Mouse (Mus musculus) bone marrow, adult 2 months (tissue): Measurements from ENCODE around the gene Chst10. TPM values are rescaled to one million over a fixed set of nuclear protein-coding genes. Genes with fewer than 3 reads are reported as not detected.

Source experiments
- H3K27ac ChIP-seq: fragments of 200-500 bp; 2 replicates; pipeline ENCODE4 v1.5.1; 2012; ENCODE audit warnings: low read depth, mild to moderate bottlenecking, control low read depth, inconsistent platforms, low read length; ENCODE audit not compliant: control insufficient read depth, poor library complexity, insufficient read depth
- H3K4me1 ChIP-seq: fragments of 200-500 bp; 2 replicates; pipeline ENCODE4 v1.6.1; 2011; ENCODE audit warnings: low read length; ENCODE audit not compliant: control insufficient read depth, insufficient read depth
- H3K4me3 ChIP-seq: fragments of 200-500 bp; replicated peaks from 2 replicates; pipeline ENCODE3; 2011; ENCODE audit warnings: mild to moderate bottlenecking, low read depth, low read length, control low read depth; ENCODE audit not compliant: control insufficient read depth
- CTCF ChIP-seq: fragments of 200-500 bp; IDR thresholded peaks from 2 replicates; pipeline ENCODE4 v1.5.1; 2011; ENCODE audit warnings: low read length, control low read depth; ENCODE audit not compliant: control insufficient read depth, insufficient read depth
- POLR2A ChIP-seq: fragments of 200-500 bp; IDR thresholded peaks from 2 replicates; pipeline ENCODE4 v1.6.1; 2011; ENCODE audit warnings: low read depth, mild to moderate bottlenecking, control low read depth, low read length, borderline replicate concordance; ENCODE audit not compliant: control insufficient read depth
- WGBS: fragments of 180-500 bp; shearing (Covaris S2); methylation state at CpG from one replicate; pipeline ENCODE4 v1.1.7; 2018; 5-methylcytosine and 5-hydroxymethylcytosine counted together
- polyA plus RNA-seq: library from polyadenylated mRNA; stranded (reverse); fragments of >200 nt; gene quantifications from 2 replicates; pipeline ENCODE4 v1.2.4, GENCODE M21; 2011; ENCODE audit warnings: low replicate concordance; ENCODE audit not compliant: missing spikeins, insufficient read depth, insufficient read length

Chst10 gene
- polyA plus RNA-seq, 1 experiment: 7.1 TPM

DNA sequence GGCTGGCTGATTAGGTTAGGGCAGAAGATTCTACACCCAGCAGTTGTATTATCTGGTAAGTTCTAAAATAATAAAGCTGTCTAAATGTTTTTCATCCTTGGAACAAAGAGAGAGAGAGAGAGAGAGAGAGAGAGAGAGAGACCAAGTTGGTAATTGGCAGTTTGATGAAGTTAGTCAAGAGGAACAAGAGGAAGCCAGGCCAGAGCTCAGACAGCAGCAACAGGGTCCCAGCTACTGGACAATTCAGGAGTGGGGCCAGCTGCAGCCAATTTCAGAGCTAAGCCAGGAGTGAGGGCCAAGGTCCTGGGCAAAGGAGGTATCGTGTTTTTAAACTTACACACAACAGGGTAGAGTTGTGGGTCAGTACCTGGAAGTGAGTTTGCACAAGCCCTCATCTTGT lies 55.1 kb downstream of the Chst10 start:
- no peaks in the 10 kb centered on the region; the same call in 1 of the 2 replicates for H3K4me1 ChIP-seq
- H3K4me3 ChIP-seq: no peak overlapping the region
- no peak overlapping the region for H3K27ac ChIP-seq
- no peak for TF ChIP-seq CTCF
- TF ChIP-seq POLR2A: no peak
- WGBS: 84% methylated on average over 1 of the region's 1 CpGs

DNA sequence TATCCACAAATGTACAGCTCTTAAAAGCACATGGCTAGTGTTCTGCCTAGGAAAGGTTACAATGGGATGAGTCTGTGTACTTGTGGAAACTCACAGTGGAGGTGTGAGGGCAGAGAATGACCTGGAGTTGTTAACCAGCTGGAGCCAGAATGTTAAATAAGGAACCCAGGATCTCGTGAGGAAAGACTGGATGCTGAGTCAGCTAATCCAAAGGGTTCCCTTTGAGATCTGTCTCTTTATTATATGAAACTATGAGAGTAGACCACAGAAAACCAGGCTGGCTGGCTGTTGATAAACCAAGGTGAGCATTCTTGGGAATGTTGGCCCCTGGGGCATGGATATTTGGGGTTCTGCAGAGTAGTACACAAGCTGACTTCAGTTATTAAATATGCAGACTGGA lies 58.0 kb downstream of the Chst10 start:
- Histone ChIP-seq H3K4me1 (no peaks in the 10 kb centered on the region), H3K27ac (no peak overlapping the region), H3K4me3 (no peak overlapping the region)
- no peak for TF ChIP-seq CTCF
- TF ChIP-seq POLR2A: no peak
- WGBS: 31% methylated on average over 1 of the region's 1 CpGs

DNA sequence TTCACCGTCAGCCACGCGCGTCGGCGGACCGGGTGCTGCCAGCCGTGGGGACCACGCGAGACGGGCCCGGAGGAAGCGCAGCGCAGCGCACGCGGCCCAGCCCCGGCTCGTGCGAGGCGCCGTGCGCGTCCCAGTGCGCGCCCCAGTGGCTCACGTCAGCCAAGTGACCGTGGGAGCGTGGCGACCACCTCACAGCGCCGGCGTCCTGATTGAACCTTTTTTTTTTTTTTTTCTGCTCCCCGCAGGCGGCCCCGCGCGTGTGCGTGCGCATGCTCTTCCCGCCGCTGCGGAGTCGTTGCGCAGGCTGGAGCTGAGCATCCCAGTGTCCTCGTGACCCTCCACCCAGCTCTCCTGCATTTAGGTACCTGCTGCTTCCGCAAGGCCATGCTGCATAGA lies 61.5 kb downstream of the Chst10 start, which contains the start of gene Lonrf2:
Gene Lonrf2 (minus strand): TSS at position 235 of the 396 bp plus-strand sequence.
- 3% methylated on average over 47 of the region's 47 CpGs for WGBS
- H3K4me1 ChIP-seq: no peaks in the 10 kb centered on the region
- peak within 1 kb of the TSS; percentile 16 for H3K4me3 ChIP-seq
- TF ChIP-seq CTCF (no peak), POLR2A (no peak)
- H3K27ac ChIP-seq: no peak within 1 kb of the TSS; the same call in 1 of the 2 replicates

DNA sequence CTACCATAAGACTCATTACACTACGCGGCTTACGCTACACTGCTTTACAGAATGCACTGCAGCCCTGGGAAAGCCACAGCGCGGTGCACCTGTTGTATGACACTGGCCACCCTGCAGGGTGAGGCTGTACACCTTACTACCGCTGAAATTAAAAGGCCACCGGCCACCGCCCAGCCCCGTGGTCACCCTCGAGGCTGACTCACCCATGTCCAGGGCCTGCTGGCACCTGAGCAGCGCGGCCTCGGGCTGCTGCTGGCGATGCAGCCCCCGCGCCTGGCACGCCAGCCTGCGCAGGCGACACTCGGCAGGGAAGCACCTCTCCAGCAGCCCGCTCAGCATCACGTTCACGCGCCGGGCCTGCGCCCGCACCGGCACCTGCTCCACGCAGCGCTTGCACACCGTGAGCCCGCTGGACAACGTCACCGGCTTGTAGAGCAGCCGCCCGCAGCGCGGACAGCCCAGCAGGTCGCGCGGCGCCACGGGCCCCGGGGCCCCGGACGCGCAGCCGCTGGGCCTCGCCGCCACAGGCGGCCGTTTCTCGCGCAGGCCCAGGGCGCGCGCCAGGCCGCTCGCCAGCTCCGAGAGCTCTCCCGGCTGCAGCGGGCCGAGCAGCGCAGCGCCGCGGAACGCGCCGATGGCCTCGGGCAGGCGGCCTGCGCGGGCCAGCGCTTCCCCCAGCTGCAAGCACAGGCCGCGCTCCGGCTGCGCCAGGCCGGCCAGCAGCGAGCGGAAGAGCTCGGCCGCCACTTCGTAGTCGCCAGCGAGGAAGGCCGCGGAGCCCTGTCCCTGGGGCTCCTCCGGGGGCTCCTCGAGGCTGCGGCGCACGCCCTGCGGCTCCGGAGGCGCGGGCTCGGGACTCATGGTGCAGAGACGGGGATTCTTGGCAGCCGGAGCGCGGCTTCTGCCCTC lies 62.1 kb downstream of the Chst10 start:
- Histone ChIP-seq H3K4me1 (no peaks in the 10 kb centered on the region), H3K27ac (no peak overlapping the region; the same call in 1 of the 2 replicates), H3K4me3 (peak overlapping the region; percentile 16)
- TF ChIP-seq CTCF (no peak), POLR2A (no peak)
- 4% methylated on average over 101 of the region's 103 CpGs for WGBS

DNA sequence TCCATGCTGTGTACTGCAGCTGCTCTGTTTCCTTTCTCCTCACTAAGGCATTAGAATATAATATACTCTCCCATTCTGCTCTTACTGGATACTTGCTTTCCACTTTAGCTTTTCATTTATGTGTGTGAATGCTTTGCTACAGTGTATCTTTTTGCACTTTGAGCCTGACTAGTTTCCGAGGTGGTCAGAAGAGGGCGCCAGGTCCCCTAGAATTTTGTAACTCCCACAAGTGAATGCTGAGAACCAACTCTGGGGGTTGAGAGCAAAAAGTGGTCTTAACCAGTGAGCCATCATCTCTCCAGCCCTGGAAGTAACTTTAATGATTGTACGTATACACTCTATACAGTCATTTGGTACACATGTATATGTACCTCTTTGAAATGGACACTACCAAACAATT lies 63.1 kb downstream of the Chst10 start:
- TF ChIP-seq POLR2A: no peak
- no peak; the same call in 1 of the 2 replicates for TF ChIP-seq CTCF
- no peaks in the 10 kb centered on the region for H3K4me1 ChIP-seq
- WGBS: 33% methylated on average over 3 of the region's 3 CpGs
- H3K27ac ChIP-seq: no peak overlapping the region
- no peak overlapping the region for H3K4me3 ChIP-seq

DNA sequence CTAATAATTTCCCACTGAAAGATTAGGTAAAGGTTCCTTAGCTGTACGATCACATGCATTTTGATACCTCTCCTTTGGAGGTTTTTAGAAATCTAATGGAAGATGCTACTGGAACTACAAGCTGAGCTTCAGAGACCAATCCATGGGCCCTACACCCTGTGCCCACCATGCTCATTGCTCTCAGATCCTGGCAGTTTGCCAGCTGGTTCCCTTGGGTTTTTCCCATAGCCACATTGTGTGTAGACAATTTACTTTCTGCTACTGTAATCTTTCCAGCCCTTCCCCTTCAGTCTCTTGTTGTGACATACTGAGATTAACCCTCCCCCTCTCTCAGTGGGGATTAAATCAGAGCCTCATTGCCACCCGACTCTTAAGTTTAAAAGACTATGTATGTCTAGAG lies 73.0 kb downstream of the Chst10 start:
- no peaks in the 10 kb centered on the region for H3K4me1 ChIP-seq
- H3K4me3 ChIP-seq: no peak overlapping the region
- 74% methylated on average over 2 of the region's 2 CpGs for WGBS
- no peak overlapping the region for H3K27ac ChIP-seq
- no peak for TF ChIP-seq CTCF
- no peak for TF ChIP-seq POLR2A

DNA sequence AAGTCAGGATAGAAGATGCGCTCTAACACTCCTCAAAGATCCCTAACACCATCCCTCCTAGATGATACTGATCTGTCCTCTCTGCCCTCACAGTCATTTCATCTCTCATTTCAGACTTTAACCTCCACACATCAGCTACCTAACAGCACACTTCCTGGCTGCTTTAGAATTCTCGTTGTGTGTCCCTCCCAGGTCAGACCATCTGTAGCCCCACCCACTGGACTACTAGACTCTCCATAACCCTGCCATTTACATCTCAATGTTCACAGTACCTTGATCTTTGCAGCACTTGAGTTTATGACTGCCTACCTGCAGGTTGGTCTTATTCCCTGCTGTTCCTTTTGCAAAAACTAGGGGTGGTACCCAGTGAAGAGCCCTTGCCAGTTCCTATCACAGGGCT lies 74.1 kb downstream of the Chst10 start:
- Histone ChIP-seq H3K4me3 (no peak overlapping the region), H3K4me1 (no peaks in the 10 kb centered on the region), H3K27ac (no peak overlapping the region)
- no peak for TF ChIP-seq CTCF
- WGBS: 49% methylated on average over 2 of the region's 2 CpGs

DNA sequence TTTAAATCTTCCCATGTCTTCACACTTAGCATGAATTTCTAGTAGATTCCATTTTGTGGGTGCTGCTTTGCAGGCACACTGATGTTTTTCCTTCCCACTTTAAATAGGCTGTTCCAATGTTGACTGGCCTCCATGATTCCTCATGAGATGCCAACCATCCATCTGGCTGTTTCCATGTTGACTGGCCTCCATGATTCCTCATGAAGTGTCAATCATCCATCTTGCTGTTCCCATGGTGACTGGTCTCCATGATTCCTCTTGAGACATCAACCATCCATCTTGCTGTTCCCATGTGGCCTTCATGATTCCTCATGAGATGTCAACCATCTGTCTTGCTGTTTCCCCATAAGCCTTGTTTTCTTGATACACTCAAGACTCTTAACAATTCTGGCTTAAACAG lies 78.3 kb downstream of the Chst10 start:
- TF ChIP-seq CTCF (no peak), POLR2A (no peak)

More for the DNA sequence above, 78.3 kb downstream of the Chst10 start:
- H3K27ac ChIP-seq: no peak overlapping the region
- H3K4me3 ChIP-seq: no peak overlapping the region
- no peaks in the 10 kb centered on the region for H3K4me1 ChIP-seq
